Mouse (Mus musculus): Measurements from ENCODE around the gene Ecsit. TPM values are rescaled to one million over a fixed set of nuclear protein-coding genes. Genes with fewer than 3 reads are reported as not detected.
A peak's percentile ranks its signal among the peaks of the same experiment; 100 is the strongest.

Gene Ecsit
- total RNA-seq, 2 experiments from 2014 or later = 68.5 to 72.2 TPM

DNA sequence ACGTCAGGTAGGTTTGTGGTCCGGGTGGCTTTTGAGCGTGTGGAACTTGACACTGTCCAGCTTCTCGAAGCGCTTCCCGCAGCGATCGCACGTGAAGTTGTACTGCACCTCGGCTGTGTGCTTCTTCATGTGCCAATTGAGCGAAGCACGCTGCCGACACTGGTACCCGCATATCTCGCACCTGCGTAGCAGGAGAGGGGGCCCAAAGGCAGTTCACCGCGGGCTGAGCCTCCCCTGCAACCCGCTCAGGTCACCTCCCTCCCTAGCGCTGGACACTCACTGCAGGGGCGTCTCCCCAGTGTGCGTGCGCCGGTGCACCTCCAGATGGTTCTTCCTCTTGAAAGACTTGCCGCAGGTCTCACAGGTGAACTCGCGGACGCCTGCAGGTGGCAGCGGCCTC lies 29.5 kb downstream of the Ecsit start:
- intact Hi-C loops (cut with DNase I; ENCODE audit: low total_unique reads) = no loop called here
- no peak for DNase-seq

DNA sequence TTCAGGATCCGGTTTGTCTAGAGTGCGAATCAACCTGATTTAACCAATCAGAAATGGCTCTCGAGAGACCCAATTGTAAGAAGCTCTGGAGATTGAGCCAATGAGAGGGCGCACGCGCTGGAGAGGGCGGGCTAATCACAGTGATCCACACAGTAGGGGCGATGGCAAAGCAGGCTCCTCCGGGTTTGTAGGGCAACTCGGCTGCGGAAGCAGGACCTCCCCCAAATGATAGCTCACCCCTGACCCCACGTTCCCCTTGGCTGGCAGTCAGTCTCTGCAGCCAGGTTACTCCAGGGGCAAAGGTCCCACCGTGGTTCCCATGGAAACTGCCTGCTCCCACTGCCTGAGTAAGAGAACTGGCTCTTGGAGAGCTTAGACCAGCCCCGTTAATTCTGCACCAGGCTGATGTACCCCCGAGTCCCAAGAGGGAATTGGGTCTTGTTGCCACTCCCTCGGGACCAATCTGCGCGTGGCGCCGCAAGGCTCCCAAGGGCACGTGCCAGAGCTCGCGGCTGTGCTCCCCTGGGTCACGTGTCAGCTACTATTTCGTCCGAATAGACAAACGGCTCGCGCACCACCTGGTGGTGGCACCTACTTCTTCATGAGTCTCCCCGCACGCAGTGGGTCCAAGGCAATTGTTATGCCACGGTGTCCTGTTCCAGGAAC lies 30.7 kb downstream of the Ecsit start:
- intact Hi-C loops (cut with DNase I; ENCODE audit: low total_unique reads) = loop anchor here (5.0 kb wide), 1 partner anchor 37 kb away; no protein-coding TSS in a partner anchor
- peak; percentile 57 for DNase-seq

DNA sequence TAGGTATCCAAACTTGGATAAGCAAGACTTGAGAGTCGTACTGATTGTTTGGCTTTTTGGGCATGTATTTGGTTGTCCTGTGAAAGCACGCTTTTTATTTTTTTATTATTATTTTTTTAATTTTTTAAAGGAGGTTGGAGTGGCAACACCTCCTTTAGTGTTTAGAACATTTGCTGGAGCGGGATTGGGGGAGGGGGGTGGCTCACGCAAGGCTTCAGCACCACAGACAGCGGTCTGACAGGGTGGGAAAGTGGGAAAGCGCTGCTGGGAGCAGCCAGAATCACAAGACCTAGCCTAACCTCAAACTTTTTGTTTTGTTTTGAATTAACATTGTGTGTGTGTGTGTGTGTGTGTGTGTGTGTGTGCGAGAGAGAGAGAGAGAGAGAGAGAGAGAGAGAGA lies 31.6 kb downstream of the Ecsit start:
- DNase-seq = no peak
- intact Hi-C loops (cut with DNase I; ENCODE audit: low total_unique reads) = loop anchor here (5.0 kb wide), 1 partner anchor 36 kb away; no protein-coding TSS in a partner anchor

DNA sequence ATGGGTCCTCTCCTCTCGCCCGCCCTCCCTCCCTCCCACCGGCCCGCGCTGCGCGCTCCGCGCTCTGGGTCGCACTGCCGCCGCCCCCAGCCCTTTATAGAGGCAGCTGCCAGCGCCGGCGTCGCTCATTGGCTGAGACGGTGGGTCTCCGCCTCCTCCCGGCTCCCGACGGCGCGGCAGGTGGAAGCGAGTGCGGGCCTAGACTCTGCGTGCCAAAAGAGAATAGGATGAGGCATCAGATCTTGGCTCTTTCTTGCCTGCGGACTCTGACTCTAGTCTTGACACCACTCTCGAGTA lies 33.3 kb downstream of the Ecsit start, which contains the start of gene Elavl3:
Gene Elavl3 (minus strand): TSS at position 66 of the 297 bp plus-strand sequence.
- no peak for DNase-seq
- intact Hi-C loops (cut with DNase I; ENCODE audit: low total_unique reads) = loop anchor here (5.0 kb wide), 1 partner anchor 35 kb away; no protein-coding TSS in a partner anchor

DNA sequence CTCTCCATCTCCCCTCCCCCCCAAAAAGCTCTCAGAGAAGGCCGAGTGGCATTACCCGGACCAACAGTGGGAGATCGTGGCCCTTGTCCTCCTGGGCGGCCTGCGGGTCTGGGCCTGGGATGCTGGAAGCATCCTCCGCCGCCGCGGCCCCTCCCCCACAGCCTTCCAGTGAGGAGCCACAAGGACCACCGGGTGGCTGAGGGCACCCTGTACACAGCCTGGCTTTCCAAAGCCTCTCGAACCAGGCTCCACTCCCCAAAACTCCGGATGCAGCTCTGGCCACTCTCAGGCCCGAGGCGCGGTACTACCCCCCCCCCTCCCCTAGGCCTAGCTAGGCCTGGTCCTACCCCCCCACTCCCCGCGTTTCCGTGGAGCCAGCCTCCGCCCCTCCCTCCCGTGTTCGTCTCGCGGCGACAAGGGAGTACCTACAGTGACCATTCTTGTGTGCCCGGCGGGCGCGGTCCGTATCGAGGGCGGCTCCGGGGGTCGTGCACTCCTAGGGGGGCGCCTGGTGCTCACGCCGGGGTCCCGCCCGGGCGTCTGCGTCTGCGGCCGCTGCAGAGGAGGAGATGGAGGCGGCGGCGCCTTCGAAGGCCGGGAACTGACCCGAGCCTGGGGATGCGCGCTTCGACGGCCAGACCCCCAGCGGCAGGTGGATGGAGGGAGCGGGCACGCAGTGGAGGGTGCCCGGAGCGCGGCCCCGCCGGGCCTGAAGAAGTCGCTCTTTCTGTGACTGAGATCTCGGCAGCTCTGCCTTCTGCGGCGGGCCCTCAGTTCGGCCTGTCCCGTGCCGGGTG lies 33.9 kb downstream of the Ecsit start:
- DNase-seq = no peak
- intact Hi-C loops (cut with DNase I; ENCODE audit: low total_unique reads) = loop anchor here (5.0 kb wide), 1 partner anchor 34 kb away; no protein-coding TSS in a partner anchor

DNA sequence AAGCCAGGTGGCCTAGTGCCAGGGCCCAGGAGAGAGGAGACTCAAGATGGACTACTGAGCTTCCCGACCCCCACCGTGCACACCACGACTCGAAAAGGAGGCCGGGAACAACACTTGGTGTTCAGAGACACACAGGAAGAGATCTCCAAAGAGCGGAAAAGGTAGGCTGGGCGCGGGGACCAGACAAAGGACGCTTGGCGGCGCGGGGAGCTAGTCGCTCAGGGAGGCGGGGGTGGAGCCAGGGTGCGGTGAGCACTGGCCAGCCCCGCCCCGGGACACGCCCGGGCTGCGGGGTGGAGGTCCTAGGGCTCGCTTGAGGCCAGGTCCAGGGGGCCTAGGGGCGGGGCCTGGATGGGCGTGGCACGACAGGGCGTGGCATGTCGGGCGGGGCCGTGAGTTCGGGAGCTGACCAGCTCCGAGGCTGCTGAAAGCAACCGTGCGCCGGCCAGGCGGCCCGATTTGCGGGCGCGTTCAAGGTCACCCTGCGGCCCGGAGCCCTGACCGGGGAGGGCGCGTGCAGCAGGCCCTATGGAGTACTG lies 34.8 kb downstream of the Ecsit start:
- intact Hi-C loops (cut with DNase I; ENCODE audit: low total_unique reads) = loop anchor here (5.0 kb wide), 1 partner anchor 33 kb away; no protein-coding TSS in a partner anchor
- DNase-seq = no peak

DNA sequence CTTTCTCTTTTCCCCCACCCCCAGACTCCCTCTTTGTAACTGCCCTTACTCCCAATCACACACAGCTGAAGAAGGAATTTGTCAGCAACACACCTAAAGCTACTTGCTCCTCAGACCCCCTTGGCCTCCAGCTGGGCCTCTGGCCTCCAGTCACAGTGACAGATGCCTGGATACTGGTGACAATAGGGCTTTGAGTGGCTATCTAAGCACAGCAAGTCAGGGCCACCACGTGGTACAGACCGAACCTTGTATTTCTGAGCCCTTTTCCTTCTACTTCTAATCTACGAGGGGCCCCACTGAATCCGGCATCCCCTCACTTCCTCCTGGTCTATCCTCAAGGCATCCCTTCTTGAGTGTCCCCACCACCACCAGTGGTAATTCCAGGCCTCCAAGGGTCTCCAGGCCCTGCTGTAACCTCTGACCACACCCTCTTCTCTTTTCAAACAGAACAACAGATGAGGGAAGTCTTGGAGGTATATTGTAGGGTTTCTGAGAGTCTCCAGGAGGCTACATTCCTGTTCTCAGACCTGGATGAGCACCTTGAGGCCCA lies 35.4 kb downstream of the Ecsit start:
- intact Hi-C loops (cut with DNase I; ENCODE audit: low total_unique reads) = loop anchor here (5.0 kb wide), 1 partner anchor 32 kb away; no protein-coding TSS in a partner anchor

DNA sequence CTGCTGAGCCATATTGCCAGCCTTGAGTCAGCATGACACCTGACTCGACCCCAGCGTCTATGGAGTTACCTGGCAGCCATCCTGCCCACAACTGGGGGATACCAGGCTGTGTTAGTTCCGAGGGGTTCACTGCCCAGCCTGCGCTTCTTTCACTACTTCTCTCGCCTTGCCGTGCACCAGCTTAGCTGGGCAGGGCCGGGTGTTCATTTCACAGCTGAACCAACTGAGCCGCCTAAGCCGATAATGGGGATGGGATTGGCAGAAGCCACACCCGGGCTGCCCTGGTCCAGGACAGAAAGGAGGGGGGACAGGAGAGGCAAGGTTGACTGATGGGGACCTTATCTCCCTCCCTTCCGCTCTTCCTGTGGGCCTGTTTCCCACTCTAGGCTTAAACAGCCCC lies 35.9 kb downstream of the Ecsit start:
- DNase-seq = no peak
- intact Hi-C loops (cut with DNase I; ENCODE audit: low total_unique reads) = no loop called here

More for the DNA sequence above, 35.4 kb downstream of the Ecsit start:
- no peak for DNase-seq

DNA sequence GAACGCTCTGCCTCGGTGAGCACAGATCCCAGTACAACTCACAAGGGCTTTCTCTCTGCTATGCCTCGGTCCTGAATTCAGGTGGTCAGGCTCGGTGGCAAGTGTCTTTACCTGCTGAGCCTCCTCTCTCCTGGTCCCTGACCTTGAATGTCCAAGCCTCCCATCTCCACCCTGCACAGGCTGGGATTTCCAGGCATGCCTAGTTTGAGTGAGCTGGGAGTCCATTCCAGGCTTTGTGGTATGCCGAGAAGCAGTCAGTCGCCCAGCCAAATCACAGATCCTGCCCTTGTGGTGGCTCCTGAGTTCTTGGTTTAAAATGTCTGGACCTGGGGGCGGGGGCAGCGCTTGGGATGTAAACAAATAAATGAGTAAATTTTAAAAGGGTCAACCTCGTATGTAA lies 37.9 kb downstream of the Ecsit start:
- intact Hi-C loops (cut with DNase I; ENCODE audit: low total_unique reads) = no loop called here
- DNase-seq = no peak

DNA sequence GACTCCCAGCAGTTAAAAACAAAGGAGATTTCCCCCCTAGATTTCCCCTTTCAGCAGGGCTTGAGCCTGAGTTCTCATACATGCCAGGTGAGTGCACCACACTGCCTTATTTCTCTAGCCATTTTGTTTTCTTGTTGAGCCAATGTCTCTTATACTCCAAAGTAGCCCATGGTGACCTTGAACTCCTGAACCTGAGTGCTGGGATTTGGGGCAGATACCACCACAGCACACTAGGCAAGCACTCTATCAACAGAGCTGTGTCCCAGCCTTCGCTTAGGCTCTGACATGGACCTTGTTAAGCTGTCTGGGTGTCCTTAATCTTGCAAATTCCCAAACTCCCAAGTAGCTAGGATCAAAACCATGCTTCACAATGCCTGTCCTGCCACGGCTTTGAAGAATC lies 43.4 kb downstream of the Ecsit start:
- intact Hi-C loops (cut with DNase I; ENCODE audit: low total_unique reads) = no loop called here
- DNase-seq = no peak

DNA sequence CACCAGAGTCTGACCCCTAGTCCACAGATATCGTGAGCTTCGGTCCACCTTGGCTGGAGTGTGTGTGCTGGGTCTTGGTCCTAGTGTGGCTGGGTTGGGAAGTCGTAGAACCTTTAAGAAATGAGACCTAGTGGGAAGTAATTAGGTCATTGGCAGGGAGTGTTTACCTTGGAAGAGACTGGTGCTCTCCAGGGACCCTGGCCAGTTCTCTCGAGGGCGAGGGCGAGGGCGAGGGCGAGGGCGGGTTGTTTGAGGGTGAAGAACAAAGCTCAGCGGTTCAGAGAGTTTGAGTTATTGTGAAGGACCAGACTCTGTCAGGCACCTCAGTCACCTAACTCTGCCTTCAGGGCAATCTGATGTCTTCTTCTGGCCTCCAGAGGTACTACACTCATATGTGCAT lies 47.4 kb downstream of the Ecsit start:
- intact Hi-C loops (cut with DNase I; ENCODE audit: low total_unique reads) = no loop called here

DNA sequence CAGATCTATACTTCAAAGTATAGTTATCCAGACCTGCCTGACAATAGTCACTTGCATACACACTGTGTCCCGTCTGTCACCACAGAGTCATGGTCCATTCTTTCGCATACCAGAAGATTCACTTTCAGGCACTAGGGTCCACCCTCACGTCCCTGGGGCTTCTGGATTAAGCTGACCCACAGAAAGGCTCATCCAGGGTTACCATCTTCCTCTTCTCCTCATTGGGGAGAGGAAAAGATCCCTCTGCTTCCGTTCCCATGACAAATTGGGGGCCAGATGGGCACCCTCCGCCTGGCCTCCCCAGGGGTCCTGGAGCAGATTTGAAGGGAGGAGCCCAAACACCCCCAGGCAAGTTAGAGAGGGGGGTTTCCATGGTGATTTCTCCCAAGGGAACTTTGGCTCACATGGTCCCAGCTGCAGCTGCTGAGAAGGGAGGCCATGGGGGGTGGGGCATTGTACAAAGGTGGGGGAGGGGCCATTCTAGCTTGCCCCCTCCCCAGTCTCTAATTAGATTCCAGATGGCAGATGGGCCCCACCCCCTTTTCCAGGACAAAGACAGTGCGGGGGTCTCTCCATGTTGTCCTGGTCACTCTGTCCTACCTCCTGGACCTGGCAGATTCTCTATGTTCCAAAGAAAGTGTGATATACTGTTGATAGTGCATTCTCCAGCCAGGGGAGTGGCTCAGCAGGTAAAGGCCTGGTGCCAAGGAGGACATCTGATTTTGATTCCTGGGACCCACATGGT lies 49.8 kb downstream of the Ecsit start:
- DNase-seq = no peak
- intact Hi-C loops (cut with DNase I; ENCODE audit: low total_unique reads) = no loop called here

More for the DNA sequence above, 47.4 kb downstream of the Ecsit start:
- DNase-seq = no peak

DNA sequence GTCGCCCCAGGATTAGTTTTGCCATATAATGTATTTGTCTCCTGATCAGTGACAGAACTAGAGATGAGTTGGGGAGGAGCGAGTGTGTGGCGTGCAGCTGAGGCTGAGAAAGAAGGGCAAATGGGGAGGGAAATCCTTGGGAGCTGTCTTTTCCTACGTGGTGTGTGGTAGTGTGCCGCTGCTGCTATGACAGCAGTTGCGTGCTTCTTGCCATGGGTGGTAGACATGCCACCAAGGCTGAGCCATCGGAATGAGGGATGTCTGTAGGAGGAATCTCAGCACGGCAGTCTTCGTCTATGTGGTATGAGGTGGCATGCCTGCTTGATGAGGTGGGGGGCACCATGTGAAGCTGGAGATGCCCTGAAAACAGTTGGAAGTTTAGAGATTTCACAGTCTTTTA lies 54.9 kb downstream of the Ecsit start:
- intact Hi-C loops (cut with DNase I; ENCODE audit: low total_unique reads) = no loop called here

DNA sequence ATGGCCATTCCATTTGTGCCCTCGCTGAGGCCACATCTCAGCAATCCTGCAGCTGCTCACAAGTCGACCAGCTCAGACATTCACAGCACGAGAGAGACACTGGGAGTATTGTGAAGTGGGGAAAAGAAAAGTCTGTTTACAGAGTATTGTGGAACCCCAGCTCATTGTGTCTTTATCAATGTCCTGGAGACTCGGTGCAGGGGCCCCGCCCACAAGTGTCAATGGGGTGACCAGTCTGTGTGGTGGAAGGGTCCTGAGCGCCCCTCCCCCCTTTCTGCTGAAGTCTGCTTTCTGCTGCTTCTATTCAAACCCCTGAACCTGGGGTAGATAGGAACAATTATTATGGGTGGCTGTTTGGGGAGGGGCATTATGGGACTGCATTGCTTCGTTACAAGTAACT lies 56.8 kb downstream of the Ecsit start:
- DNase-seq = no peak
- intact Hi-C loops (cut with DNase I; ENCODE audit: low total_unique reads) = no loop called here

More for the DNA sequence above, 54.9 kb downstream of the Ecsit start:
- DNase-seq = no peak

DNA sequence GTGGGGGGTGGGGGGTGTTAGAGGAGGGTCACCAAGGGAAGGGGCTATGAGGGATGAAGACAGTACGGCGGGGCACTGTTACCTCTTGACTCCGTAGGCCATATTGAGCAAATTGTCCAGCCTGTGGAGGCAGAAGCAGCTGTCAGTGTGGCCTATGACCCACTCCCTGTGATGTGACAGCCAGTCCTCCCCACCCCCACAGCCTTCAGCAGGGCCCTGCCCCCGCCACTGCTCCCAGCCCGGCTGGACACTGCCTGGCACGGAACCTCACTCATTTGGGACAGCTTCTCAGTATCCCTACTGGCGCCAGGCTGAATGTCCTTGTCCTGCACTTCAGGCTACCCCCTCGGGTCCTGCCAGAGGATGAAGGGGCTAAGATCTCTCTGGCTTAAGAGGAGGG lies 60.6 kb downstream of the Ecsit start:
- no peak for DNase-seq
- intact Hi-C loops (cut with DNase I; ENCODE audit: low total_unique reads) = no loop called here

Small RNA genes lying within 50 kb of the gene (microRNA-seq; reads per million reads assigned to microRNA genes)
- gene Mir7084 = 0 to 0.32 reads per million in 2 experiments

Other genes with a start within 250 kb of the Ecsit start
- gene Angptl8, start 249.9 kb downstream of the Ecsit start, total RNA-seq (2021) = not detected
- 10 to 100 TPM; 18.8 to 24.7 TPM for gene Dock6, start 232.8 kb downstream of the Ecsit start, total RNA-seq (2021)
- gene Rab3d, start 167.2 kb downstream of the Ecsit start, total RNA-seq (2021) = 1 to 10 TPM; 4.1 to 6.6 TPM
- under 1 TPM; 0.33 TPM for gene Ccdc159, start 158.0 kb downstream of the Ecsit start, total RNA-seq (2021)
- gene Tmem205, start 157.9 kb downstream of the Ecsit start, total RNA-seq (2021) = 10 to 100 TPM; 13.7 to 14.2 TPM
- 1 to 10 TPM; 1.4 TPM for gene Plppr2, start 148.4 kb downstream of the Ecsit start, total RNA-seq (2021)
- gene Swsap1, start 129.7 kb downstream of the Ecsit start, total RNA-seq (2021) = 1 to 10 TPM; 2.7 to 3.6 TPM
- 1 to 10 TPM; 1.3 to 2.2 TPM for gene Epor, start 121.9 kb downstream of the Ecsit start, total RNA-seq (2021)
- gene Rgl3, start 96.0 kb downstream of the Ecsit start, total RNA-seq (2021) = under 1 TPM; 0.18 to 0.21 TPM
- gene Ccdc151, start 82.8 kb downstream of the Ecsit start, total RNA-seq (2021) = not detected
- gene Prkcsh, start 82.6 kb downstream of the Ecsit start, total RNA-seq (2021) = 10 to 100 TPM; 28.6 to 29.8 TPM
- gene Elavl3, start 33.4 kb downstream of the Ecsit start, total RNA-seq (2021) = under 1 TPM; 0.14 to 0.73 TPM
- gene Gm49318, start 14.2 kb downstream of the Ecsit start, total RNA-seq (2021) = not detected
- 1 to 10 TPM; 2.6 to 3.2 TPM for gene Zfp653, start 14.1 kb downstream of the Ecsit start, total RNA-seq (2021)
- gene Cnn1, start 13.8 kb upstream of the Ecsit start, total RNA-seq (2021) = 1 to 10 TPM; 1.7 to 7.9 TPM
- gene Elof1, start 31.7 kb upstream of the Ecsit start, total RNA-seq (2021) = 10 to 100 TPM; 30.1 to 32.7 TPM
- gene Acp5, start 50.3 kb upstream of the Ecsit start, total RNA-seq (2021) = 1 to 10 TPM in 1 of 2 experiments, under 1 TPM in 1; 0.55 to 1.1 TPM
- 10 to 100 TPM; 29.3 to 30.3 TPM for gene Pigyl, start 71.4 kb upstream of the Ecsit start, total RNA-seq (2021)
- not detected for gene Zfp872, start 102.7 kb upstream of the Ecsit start, total RNA-seq (2021)
- gene Zfp809, start 140.3 kb upstream of the Ecsit start, total RNA-seq (2021) = 1 to 10 TPM; 7.8 TPM
- gene Zfp599, start 174.5 kb upstream of the Ecsit start, total RNA-seq (2021) = under 1 TPM in 1 of 2 experiments, not detected in 1; 0.08 TPM
- gene Zfp810, start 222.2 kb upstream of the Ecsit start, total RNA-seq (2021) = 1 to 10 TPM; 1.4 to 1.6 TPM

All from gastrocnemius, postnatal 14 days (tissue).